Mouse (Mus musculus) adrenal gland, postnatal 10 days (tissue): ENCODE data around the gene Grin2b. TPM values are rescaled to one million over a fixed set of nuclear protein-coding genes. Genes with fewer than 3 reads are reported as not detected.
A peak's percentile ranks its signal among the peaks of the same experiment; 100 is the strongest.
"Not testable (repeated sequence)": the region's sequence is repeated elsewhere in the genome, so short reads cannot be mapped to it uniquely, and the experiment has no call there.

Source experiments
- DNase-seq: peaks from one replicate; pipeline ENCODE4 v3.0.0; 2021; ENCODE audit warnings: mixed read lengths
- total RNA-seq, 2 experiments: library from RNA; stranded (reverse); gene quantifications; 2 replicates each; pipeline ENCODE4 v1.2.3; 2021

Grin2b gene
- total RNA-seq, 2 experiments from 2014 or later = 0.27 to 0.55 TPM

GRCm38 (mm10) chr6:135798202-135798992 is 374.9 kb downstream of the Grin2b start:
- no peak for DNase-seq

- DNase-seq = no peak
These were observed 375.8 kb downstream of the Grin2b start for GRCm38 (mm10) chr6:135797371-135798033.

GRCm38 (mm10) chr6:135796911-135797310 is 376.4 kb downstream of the Grin2b start:
- DNase-seq = no peak

GRCm38 (mm10) chr6:135791412-135791811 is 381.9 kb downstream of the Grin2b start:
- DNase-seq = no peak

GRCm38 (mm10) chr6:135789603-135790170 is 383.6 kb downstream of the Grin2b start:
- no peak for DNase-seq

GRCm38 (mm10) chr6:135774670-135775069 is 398.6 kb downstream of the Grin2b start:
- no peak for DNase-seq

GRCm38 (mm10) chr6:135767572-135767971 is 405.7 kb downstream of the Grin2b start:
- DNase-seq = peak; percentile 9

- no peak for DNase-seq
These were observed 414.6 kb downstream of the Grin2b start for GRCm38 (mm10) chr6:135758735-135759134.

- DNase-seq = no peak
These were observed 417.2 kb downstream of the Grin2b start for GRCm38 (mm10) chr6:135756075-135756474.

- DNase-seq = no peak
These were observed 424.8 kb downstream of the Grin2b start for GRCm38 (mm10) chr6:135748412-135749076.

- no peak for DNase-seq
These were observed 427.7 kb downstream of the Grin2b start for GRCm38 (mm10) chr6:135745606-135746005.

GRCm38 (mm10) chr6:135734227-135734732 is 439.0 kb downstream of the Grin2b start:
- no peak for DNase-seq

- DNase-seq = peak; percentile 47
These were observed 446.2 kb downstream of the Grin2b start for GRCm38 (mm10) chr6:135727106-135727505.

- no peak for DNase-seq
These were observed 451.6 kb downstream of the Grin2b start for GRCm38 (mm10) chr6:135721706-135722105.

- DNase-seq = no peak
These were observed 458.4 kb downstream of the Grin2b start for GRCm38 (mm10) chr6:135714906-135715305.

GRCm38 (mm10) chr6:135714236-135714635 is 459.1 kb downstream of the Grin2b start:
- no peak for DNase-seq

- DNase-seq = no peak
These were observed 459.6 kb downstream of the Grin2b start for GRCm38 (mm10) chr6:135713716-135714115.

- not testable (repeated sequence) for DNase-seq
These were observed 466.3 kb downstream of the Grin2b start for GRCm38 (mm10) chr6:135706850-135707522.

GRCm38 (mm10) chr6:135703655-135704054 is 469.7 kb downstream of the Grin2b start:
- DNase-seq = no peak

GRCm38 (mm10) chr6:135701361-135701760 is 471.9 kb downstream of the Grin2b start:
- DNase-seq = no peak

GRCm38 (mm10) chr6:135700717-135701345 is 472.5 kb downstream of the Grin2b start:
- DNase-seq = no peak
